27 mouse cellular contexts compared by ENCODE assay signal in genomic region chr10:34118421-34118820, GRCm38 (mm10). TPM values are rescaled to one million over a fixed set of nuclear protein-coding genes. Genes with fewer than 3 reads are reported as not detected.
"Had no signal": no experiment of that assay in that cellular context is flagged by ENCODE, and none has a peak within 500 bp of the region (broad histone marks: within the 10 kb centered on the region; RNA-seq: fewer than 3 reads in every experiment).

No protein-coding gene starts in this region.

- DNase-seq: gastrocnemius, postnatal 10 days; gastrocnemius, postnatal 36 days; heart, adult 11 months; heart, adult 2 months; heart, postnatal 14 days; heart, postnatal 4 days; kidney, adult 18-20 months; kidney, adult 8-10 months; kidney, postnatal 10 days; kidney, postnatal 25 days; kidney, postnatal 4 days; liver; liver, embryonic 13.5 days had no signal

- H3K4me1 ChIP-seq: heart, embryonic 13.5 days; heart, embryonic 15.5 days; hindbrain, embryonic 10.5 days; hindbrain, embryonic 12.5 days; intestine, embryonic 15.5 days; limb, embryonic 10.5 days; limb, embryonic 12.5 days; liver, embryonic 13.5 days had no signal

- H3K27ac ChIP-seq: heart, adult 2 months; heart, embryonic 13.5 days; heart, embryonic 15.5 days; hindbrain, embryonic 10.5 days; hindbrain, embryonic 12.5 days; hindbrain, embryonic 14.5 days; intestine, embryonic 15.5 days; layer of hippocampus, adult 2 months; left cerebral cortex, adult 2 months; limb, embryonic 10.5 days; limb, embryonic 12.5 days; liver, embryonic 13.5 days had no signal

- ATAC-seq: hindbrain, embryonic 16.5 days; intestine, embryonic 15.5 days; intestine, postnatal 0 days had no signal

- H3K27me3 ChIP-seq: heart, embryonic 13.5 days; heart, embryonic 15.5 days; hindbrain, embryonic 12.5 days; intestine, embryonic 15.5 days; limb, embryonic 12.5 days; liver, embryonic 13.5 days had no signal

- H3K36me3 ChIP-seq: heart, embryonic 13.5 days; heart, embryonic 15.5 days; hindbrain, embryonic 10.5 days; hindbrain, embryonic 12.5 days; intestine, embryonic 15.5 days; limb, embryonic 10.5 days; limb, embryonic 12.5 days; liver, embryonic 13.5 days had no signal

- H3K4me3 ChIP-seq: heart, adult 2 months; heart, embryonic 13.5 days; heart, embryonic 15.5 days; hindbrain, embryonic 10.5 days; hindbrain, embryonic 12.5 days; intestine, embryonic 15.5 days; layer of hippocampus, adult 2 months; left cerebral cortex, adult 2 months; limb, embryonic 10.5 days; limb, embryonic 12.5 days; liver, embryonic 13.5 days had no signal

RNA-seq across cellular contexts. Expression of gene Calhm6, which starts 9.4 kb away (rescaled TPM):
- total RNA-seq: gastrocnemius, postnatal 36 days; heart, postnatal 14 days; layer of hippocampus, postnatal 10 days had no signal

RNA-seq across cellular contexts. Expression of gene Calhm5, which starts 22.1 kb away (rescaled TPM):
- polyA plus RNA-seq: inflammation-experienced regulatory T-cells, adult 6 months had no signal
